Mouse (Mus musculus) hindbrain, embryonic 11.5 days (tissue): Measurements from ENCODE around the gene Sfxn5. TPM values are rescaled to one million over a fixed set of nuclear protein-coding genes. Genes with fewer than 3 reads are reported as not detected.

Source experiments
- ATAC-seq: fragments of 200-750 bp; cut with Nextera tagmentation; 2 replicates; pipeline ENCODE4 v1.8.0; 2017; ENCODE audit warnings: mild to moderate bottlenecking, moderate TSS enrichment, moderate library complexity; ENCODE audit not compliant: low FRiP score
- DNase-seq: peaks from one replicate; pipeline ENCODE4 v3.0.0-alpha.2; 2015; ENCODE audit warnings: low spot score
- H3K27ac ChIP-seq: fragments of 300-500 bp; sonication (generic); 2 replicates; pipeline ENCODE4 v1.5.1; 2014; ENCODE audit warnings: mild to moderate bottlenecking, low read depth, low read length
- H3K27me3 ChIP-seq: fragments of 300-500 bp; sonication (generic); 2 replicates; pipeline ENCODE4 v1.6.1; 2014; ENCODE audit warnings: mild to moderate bottlenecking, low read length, moderate library complexity, mixed read lengths; ENCODE audit not compliant: control insufficient read depth, insufficient read depth
- H3K36me3 ChIP-seq: fragments of 300-500 bp; sonication (generic); 2 replicates; pipeline ENCODE4 v1.6.1; 2014; ENCODE audit warnings: mild to moderate bottlenecking, low read length, moderate library complexity, mixed read lengths; ENCODE audit not compliant: control insufficient read depth, insufficient read depth
- H3K4me1 ChIP-seq: fragments of 300-500 bp; sonication (generic); replicated peaks from 2 replicates; pipeline ENCODE4 v1.6.1; 2014; ENCODE audit warnings: low read length, mixed read lengths; ENCODE audit not compliant: control insufficient read depth, insufficient read depth
- H3K4me2 ChIP-seq: fragments of 300-500 bp; sonication (generic); replicated peaks from 2 replicates; pipeline ENCODE4 v1.6.1; 2014; ENCODE audit warnings: mild to moderate bottlenecking, low read depth, low read length
- H3K4me3 ChIP-seq: fragments of 300-500 bp; sonication (generic); 2 replicates; pipeline ENCODE4 v1.5.1; 2014; ENCODE audit warnings: low read depth, low read length
- H3K9ac ChIP-seq: fragments of 300-500 bp; sonication (generic); 2 replicates; pipeline ENCODE4 v1.6.1; 2014; ENCODE audit warnings: low read depth, low read length
- H3K9me3 ChIP-seq: fragments of 300-500 bp; sonication (generic); 2 replicates; pipeline ENCODE4 v1.6.1; 2016; ENCODE audit warnings: low read length; ENCODE audit not compliant: control insufficient read depth
- WGBS: fragments of 180-500 bp; shearing (Covaris S2); extraction: QIAGEN DNeasy Blood & Tissue Kit; methylation state at CpG from one replicate; pipeline ENCODE4 v1.1.7; 2014; 5-methylcytosine and 5-hydroxymethylcytosine counted together
- polyA plus RNA-seq: library from polyadenylated mRNA; unstranded; fragments of >200 nt; fragmentation: Nextera tagmentation; extraction: Ambion mirVana; gene quantifications from 2 replicates; pipeline ENCODE4 v1.2.1, GENCODE M21; 2014

The Sfxn5 gene
- polyA plus RNA-seq, 1 experiment from 2014 or later = 6.2 TPM

DNA sequence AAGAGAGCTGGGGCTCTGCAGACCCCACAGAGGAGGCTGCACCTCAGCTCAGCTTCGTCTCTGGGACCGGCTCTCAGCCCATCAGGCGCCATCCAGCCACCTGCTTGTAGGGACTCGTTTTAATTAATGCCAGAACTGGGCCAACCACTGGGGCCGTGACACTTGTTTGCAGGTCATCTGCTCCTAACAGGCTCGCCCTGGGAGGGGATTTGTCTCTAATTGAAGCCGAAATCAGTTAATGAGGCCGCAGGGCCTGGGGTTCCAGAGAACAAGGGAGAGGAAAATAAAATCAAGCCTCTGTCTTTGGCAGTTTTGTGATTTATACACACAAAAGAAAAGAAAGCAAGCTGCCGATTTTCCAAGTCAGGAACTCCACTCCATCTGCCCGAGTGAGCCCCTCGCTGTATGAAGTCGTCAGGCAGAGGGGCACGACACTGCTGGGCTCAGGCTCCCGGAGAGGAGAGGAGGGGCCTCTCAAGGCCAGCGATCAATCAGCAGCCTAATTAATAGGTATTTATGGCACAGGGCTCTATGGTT is 68.2 kb downstream of the Sfxn5 start:
- Histone ChIP-seq H3K4me3 (no peak overlapping the region), H3K27me3 (0 out of 2 replicates have a peak, but pooled peaks cover 2% of the 10 kb centered on the region), H3K9ac (0 out of 2 replicates have a peak overlapping the region, but pooled peaks have one; percentile 5), H3K9me3 (no peaks in the 10 kb centered on the region), H3K4me1 (peaks cover 8% of the 10 kb centered on the region), H3K4me2 (no peak overlapping the region), H3K27ac (no peak overlapping the region), H3K36me3 (no peaks in the 10 kb centered on the region)
- 4% methylated on average over 15 of the region's 15 CpGs for WGBS
- peak; percentile 67; the same call in 1 of the 2 replicates for ATAC-seq
- DNase-seq = peak; percentile 48

DNA sequence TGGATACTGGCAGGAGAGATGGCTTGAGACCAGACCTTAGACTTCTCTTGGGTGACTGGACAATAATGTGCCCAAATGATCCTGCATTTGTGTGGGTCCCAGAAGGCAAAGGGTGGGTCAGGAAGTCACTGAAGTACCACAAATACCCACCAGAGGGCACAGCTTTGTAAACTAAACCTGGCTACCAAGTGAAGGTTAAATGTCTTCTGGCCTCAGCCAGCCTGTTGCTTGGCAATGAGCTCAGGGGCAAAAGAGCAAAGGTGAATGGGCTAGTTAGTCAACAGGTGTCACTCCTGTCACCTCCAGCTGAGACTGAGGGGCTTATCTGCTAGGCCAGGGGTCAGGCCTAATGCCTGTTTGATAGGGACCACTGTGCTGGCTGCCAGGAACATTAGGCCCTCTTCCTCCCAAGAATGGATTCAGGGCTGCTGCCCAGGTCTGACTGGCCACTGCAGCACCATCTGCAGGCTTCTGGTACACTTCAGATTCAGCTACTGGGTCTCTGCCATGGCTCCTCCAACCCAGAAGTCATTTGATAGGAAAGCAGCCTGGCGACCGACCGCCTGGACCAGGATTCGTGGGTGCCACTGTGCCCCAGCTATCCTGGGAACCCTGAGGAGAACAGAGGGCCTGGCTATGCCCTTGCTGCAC is 70.2 kb downstream of the Sfxn5 start:
- Histone ChIP-seq H3K4me1 (peaks cover 8% of the 10 kb centered on the region), H3K27ac (no peak overlapping the region), H3K36me3 (no peaks in the 10 kb centered on the region), H3K9me3 (no peaks in the 10 kb centered on the region), H3K27me3 (0 out of 2 replicates have a peak, but pooled peaks cover 2% of the 10 kb centered on the region), H3K4me3 (no peak overlapping the region), H3K9ac (no peak overlapping the region), H3K4me2 (no peak overlapping the region)
- ATAC-seq (no peak), DNase-seq (peak; percentile 73)
- 95% methylated on average over 4 of the region's 4 CpGs for WGBS

DNA sequence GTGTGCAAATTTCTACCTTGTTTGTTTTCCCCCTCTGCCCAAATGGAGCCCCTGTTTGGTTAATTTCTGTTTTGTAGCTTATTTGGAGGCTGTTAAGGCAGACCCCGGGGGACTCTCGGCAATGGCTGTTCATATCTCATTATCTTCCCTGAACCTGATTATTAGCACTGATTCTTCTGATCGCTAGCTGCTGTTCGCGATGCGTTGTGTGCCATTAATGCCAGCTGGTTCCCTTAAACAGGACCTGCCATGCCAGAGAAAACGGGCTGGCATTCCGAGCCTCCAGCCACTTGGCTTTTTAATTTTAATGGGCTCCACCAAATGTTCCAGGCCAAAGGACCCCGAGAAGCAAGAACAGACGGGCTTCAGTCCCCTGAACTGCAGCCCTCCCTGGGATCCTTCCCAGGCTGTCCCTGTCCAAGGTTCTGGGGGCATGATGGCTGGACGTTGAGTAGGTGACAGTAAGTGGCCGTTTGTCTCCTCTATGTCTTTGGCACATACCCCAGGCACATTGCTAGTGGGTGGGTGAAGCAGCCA is 74.1 kb downstream of the Sfxn5 start:
- H3K27ac ChIP-seq = no peak overlapping the region
- no peak for ATAC-seq
- WGBS = 83% methylated on average over 12 of the region's 12 CpGs
- no peak overlapping the region for H3K4me2 ChIP-seq
- no peak overlapping the region for H3K9ac ChIP-seq
- DNase-seq = no peak
- H3K4me3 ChIP-seq = no peak overlapping the region
- H3K9me3 ChIP-seq = no peaks in the 10 kb centered on the region
- H3K27me3 ChIP-seq = no peaks in the 10 kb centered on the region
- no peaks in the 10 kb centered on the region for H3K36me3 ChIP-seq
- H3K4me1 ChIP-seq = no peaks in the 10 kb centered on the region

DNA sequence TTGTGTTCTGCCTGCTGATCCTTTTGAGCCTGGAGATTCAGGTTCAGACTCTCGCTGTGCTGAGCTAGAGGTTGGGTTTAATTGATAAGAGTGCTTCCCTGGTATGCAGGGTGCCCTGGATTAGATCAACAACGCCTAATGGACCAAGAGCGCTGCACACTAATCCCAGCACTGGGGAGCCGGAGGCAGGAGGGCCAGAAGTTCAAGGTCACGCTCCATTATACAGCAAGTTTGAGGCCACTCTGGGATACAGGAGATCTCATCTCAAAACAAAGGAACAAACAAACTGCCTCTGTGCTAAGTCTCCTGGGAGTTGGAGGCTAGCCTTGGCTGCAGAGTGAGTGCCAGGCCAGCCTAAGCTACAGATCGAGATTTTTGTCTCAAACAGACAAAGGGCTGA is 77.6 kb downstream of the Sfxn5 start:
- Histone ChIP-seq H3K27me3 (no peaks in the 10 kb centered on the region), H3K27ac (no peak overlapping the region), H3K4me1 (no peaks in the 10 kb centered on the region), H3K36me3 (no peaks in the 10 kb centered on the region), H3K4me2 (no peak overlapping the region), H3K4me3 (no peak overlapping the region), H3K9ac (no peak overlapping the region), H3K9me3 (no peaks in the 10 kb centered on the region)
- no peak for DNase-seq
- no peak for ATAC-seq
- 82% methylated on average over 6 of the region's 6 CpGs for WGBS

DNA sequence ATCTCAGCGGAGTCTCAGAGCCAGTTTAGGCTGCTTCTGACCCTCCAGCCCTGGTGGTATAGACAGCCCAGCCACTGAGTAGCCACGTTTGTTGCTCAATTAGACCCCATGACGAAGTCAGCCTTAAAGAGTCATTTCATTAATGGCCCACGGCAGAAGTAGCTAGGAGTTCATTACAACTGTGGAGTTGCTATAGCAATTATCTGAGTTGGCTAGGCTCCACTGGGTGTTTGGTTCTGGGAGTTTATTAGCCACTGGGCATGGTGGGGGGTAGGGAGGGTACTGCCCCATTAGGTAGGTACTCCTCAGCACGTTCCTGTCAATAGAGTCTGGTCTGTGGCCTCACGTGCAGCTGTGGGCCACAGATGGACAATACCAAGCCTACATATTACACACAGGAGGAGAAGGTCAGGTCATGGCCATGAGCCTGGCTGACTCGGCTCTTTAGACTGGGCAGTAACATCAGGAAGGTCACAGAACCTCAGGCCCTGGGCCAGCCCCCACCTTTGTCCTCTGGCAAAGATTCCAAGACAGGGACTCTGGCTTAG is 79.2 kb downstream of the Sfxn5 start:
- WGBS = 73% methylated on average over 7 of the region's 7 CpGs
- Histone ChIP-seq H3K27me3 (no peaks in the 10 kb centered on the region), H3K27ac (no peak overlapping the region), H3K4me1 (no peaks in the 10 kb centered on the region), H3K4me2 (no peak overlapping the region), H3K9me3 (no peaks in the 10 kb centered on the region), H3K9ac (no peak overlapping the region), H3K4me3 (no peak overlapping the region), H3K36me3 (no peaks in the 10 kb centered on the region)
- DNase-seq (no peak), ATAC-seq (no peak)

DNA sequence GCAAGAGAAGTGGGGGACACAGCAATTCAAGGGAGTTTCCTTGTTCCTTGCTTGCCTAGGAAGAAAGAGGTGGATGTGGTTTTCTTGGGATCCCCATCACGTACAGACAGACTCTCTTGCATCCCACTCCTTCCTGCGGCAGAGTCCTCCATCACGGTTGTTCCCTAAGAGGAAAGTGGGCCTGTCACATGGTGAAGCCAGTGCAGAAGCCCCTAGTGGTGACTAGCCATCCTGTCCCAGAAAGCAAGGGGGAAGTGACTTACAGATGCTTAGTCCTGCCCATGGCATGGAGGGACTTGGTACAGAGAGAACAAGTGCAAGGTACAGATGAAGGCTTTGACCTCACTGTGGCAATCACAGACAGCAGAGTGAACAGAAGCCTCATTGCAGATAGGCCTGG is 79.9 kb downstream of the Sfxn5 start:
- no peak overlapping the region for H3K27ac ChIP-seq
- no peaks in the 10 kb centered on the region for H3K36me3 ChIP-seq
- no peaks in the 10 kb centered on the region for H3K4me1 ChIP-seq
- no peak overlapping the region for H3K4me2 ChIP-seq
- no peaks in the 10 kb centered on the region for H3K9me3 ChIP-seq
- no peak for ATAC-seq
- no peaks in the 10 kb centered on the region for H3K27me3 ChIP-seq
- no peak for DNase-seq
- 78% methylated on average over 3 of the region's 3 CpGs for WGBS
- H3K4me3 ChIP-seq = no peak overlapping the region
- no peak overlapping the region for H3K9ac ChIP-seq

DNA sequence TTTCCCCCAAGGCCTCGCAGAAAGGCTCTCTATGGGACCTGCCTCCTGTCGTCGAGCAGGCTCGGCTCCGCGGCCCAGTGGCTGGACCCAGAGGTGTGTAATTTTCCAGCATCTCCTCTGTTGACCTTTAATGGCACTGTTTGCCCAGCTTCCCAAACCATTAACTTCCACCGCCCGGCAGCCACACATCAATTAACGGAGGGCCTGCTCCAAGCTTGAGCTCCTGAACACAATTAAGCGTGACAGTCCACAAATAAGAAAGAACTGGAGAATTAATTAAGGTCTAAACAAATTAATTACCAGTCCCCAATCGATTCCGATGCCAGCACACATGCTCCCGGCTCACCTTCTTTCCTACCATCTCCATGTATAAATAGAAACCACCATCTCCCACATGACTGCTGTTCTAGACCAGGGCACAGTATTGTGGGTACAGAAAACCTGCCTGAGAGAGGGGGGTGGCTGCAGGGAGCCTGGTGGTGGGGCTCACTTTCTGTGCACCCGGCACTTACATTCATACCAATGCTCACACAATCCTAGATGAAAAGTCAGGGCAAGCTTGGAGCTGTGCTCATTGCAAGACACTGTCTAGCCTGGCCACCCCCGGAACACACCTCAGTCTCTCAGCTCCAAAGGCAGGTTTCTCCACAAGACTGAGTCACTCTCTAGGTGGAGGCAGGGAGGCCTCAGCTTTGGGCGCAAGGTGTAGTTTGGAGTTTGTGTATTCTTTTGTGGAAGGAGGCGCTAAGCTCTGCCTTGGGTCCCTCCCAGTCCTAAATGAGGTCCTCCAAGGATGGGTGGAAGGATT is 80.8 kb downstream of the Sfxn5 start:
- Histone ChIP-seq H3K9me3 (no peaks in the 10 kb centered on the region), H3K27ac (no peak overlapping the region), H3K27me3 (no peaks in the 10 kb centered on the region), H3K4me1 (no peaks in the 10 kb centered on the region), H3K4me2 (no peak overlapping the region), H3K9ac (no peak overlapping the region), H3K36me3 (no peaks in the 10 kb centered on the region), H3K4me3 (no peak overlapping the region)
- no peak for DNase-seq
- 84% methylated on average over 17 of the region's 17 CpGs for WGBS
- no peak for ATAC-seq

- ATAC-seq (no peak), DNase-seq (no peak)
- Histone ChIP-seq H3K4me2 (no peak overlapping the region), H3K36me3 (no peaks in the 10 kb centered on the region), H3K4me1 (no peaks in the 10 kb centered on the region), H3K4me3 (no peak overlapping the region), H3K9me3 (no peaks in the 10 kb centered on the region), H3K27me3 (no peaks in the 10 kb centered on the region), H3K9ac (no peak overlapping the region), H3K27ac (no peak overlapping the region)
- WGBS = 42% methylated on average over 6 of the region's 6 CpGs
Observed at GRCm38 (mm10) chr6:85250811-85251241, 82.4 kb downstream of the Sfxn5 start.
